Mouse (Mus musculus) gastrocnemius, adult 18-20 months (tissue): ENCODE measurements around the gene Pm20d1. TPM values are rescaled to one million over a fixed set of nuclear protein-coding genes. Genes with fewer than 3 reads are reported as not detected.

ENCODE experiments used
- total RNA-seq, 2 experiments: library from RNA; stranded (reverse); gene quantifications; 2 replicates each; pipeline ENCODE4 v1.2.3; 2021

The Pm20d1 gene
- total RNA-seq, 2 experiments from 2014 or later = 0.45 to 1.1 TPM

Other genes with a start within 250 kb of the Pm20d1 start
- gene Avpr1b, start 198.1 kb upstream of the Pm20d1 start, total RNA-seq = not detected
- gene Ctse, start 159.1 kb upstream of the Pm20d1 start, total RNA-seq = under 1 TPM; 0.16 to 0.19 TPM
- 1 to 10 TPM; 2.3 to 2.8 TPM for gene Rab7b, start 108.7 kb upstream of the Pm20d1 start, total RNA-seq
- not detected for gene Slc26a9, start 53.4 kb upstream of the Pm20d1 start, total RNA-seq
- 10 to 100 TPM; 37.7 to 47.4 TPM for gene Slc41a1, start 30.1 kb downstream of the Pm20d1 start, total RNA-seq
- 1 to 10 TPM; 5.0 to 5.1 TPM for gene Rab29, start 69.8 kb downstream of the Pm20d1 start, total RNA-seq
- gene Nucks1, start 113.2 kb downstream of the Pm20d1 start, total RNA-seq = 10 to 100 TPM; 65.8 to 72.3 TPM
- gene Slc45a3, start 165.6 kb downstream of the Pm20d1 start, total RNA-seq = 1 to 10 TPM; 1.4 to 2.2 TPM
- 10 to 100 TPM; 70.3 to 82.8 TPM for gene Elk4, start 210.2 kb downstream of the Pm20d1 start, total RNA-seq